Mouse (Mus musculus): ENCODE measurements around the gene 2310022B05Rik. TPM values are rescaled to one million over a fixed set of nuclear protein-coding genes. Genes with fewer than 3 reads are reported as not detected.

2310022B05Rik gene
- total and polyA plus RNA-seq, 3 experiments: 6.2 to 27.0 TPM; not detected in 1

DNA sequence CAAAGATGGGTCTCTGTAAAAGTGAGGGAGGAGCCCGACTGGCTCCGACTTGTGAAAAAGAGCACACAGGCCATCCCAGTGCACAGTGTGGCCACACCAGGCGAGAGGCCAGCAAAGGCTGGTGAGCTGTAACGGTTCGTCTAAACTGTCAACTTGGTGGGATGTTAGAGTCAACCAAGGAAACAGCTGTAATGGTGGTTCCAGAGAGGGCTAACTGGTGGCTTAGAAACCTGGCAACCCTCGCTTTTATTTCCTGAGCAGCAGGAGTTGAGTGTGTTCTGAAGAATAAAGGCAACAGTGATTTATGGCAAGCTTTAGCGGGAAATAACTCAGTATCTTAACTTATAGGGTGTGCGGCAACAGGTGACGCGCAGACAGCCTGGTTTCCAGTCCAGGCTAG is 19.0 kb upstream of the 2310022B05Rik start:
- H3K9ac ChIP-seq (ENCODE audit: control insufficient read depth, low read depth, low read length, poor library complexity, severe bottlenecking): no peak overlapping the region
- TF ChIP-seq SIN3A (IDR thresholded peaks at IDR 0.05; ENCODE audit: low read length) (no peak), ZNF384 (IDR thresholded peaks at IDR 0.05; ENCODE audit: low read depth, low read length) (no peak), MYB (IDR thresholded peaks at IDR 0.05; ENCODE audit: low read depth, low read length) (no peak)
- H3K36me3 ChIP-seq (ENCODE audit: control insufficient read depth in 1 of 2, insufficient read depth in 2 of 2, low read length in 2 of 2): peaks cover 0 to 3% of the 10 kb centered on the region in 2 experiments; a peak in 1 of 4 replicates
- no peaks in the 10 kb centered on the region for H3K79me2 ChIP-seq (ENCODE audit: control insufficient read depth, insufficient read depth, low read length, poor library complexity)
- H3K27ac ChIP-seq (ENCODE audit: control insufficient read depth, low read depth, low read length): no peak overlapping the region
- H3K4me3 ChIP-seq (ENCODE audit: control insufficient read depth in 1 of 2, insufficient read depth in 1 of 2, low read depth in 2 of 2, low read length in 2 of 2): no peak overlapping the region
- no peaks in the 10 kb centered on the region for H3K27me3 ChIP-seq (ENCODE audit: control insufficient read depth in 1 of 2, insufficient read depth in 2 of 2, low read length in 2 of 2)
- DNase-seq (ENCODE audit: low read depth, low spot score): no peak
- H3K4me1 ChIP-seq (ENCODE audit: control insufficient read depth in 1 of 2, insufficient read depth in 2 of 2, low read length in 2 of 2): no peaks in the 10 kb centered on the region
- H3K9me3 ChIP-seq (replicated peaks; ENCODE audit: insufficient read depth, low read length): no peaks in the 10 kb centered on the region

GRCm38 (mm10) chr8:124681792-124682157 is 18.6 kb upstream of the 2310022B05Rik start:
- Histone ChIP-seq H3K4me3 (ENCODE audit: control insufficient read depth in 1 of 2, insufficient read depth in 1 of 2, low read depth in 2 of 2, low read length in 2 of 2) (no peak overlapping the region), H3K36me3 (ENCODE audit: control insufficient read depth in 1 of 2, insufficient read depth in 2 of 2, low read length in 2 of 2) (peaks cover 0 to 3% of the 10 kb centered on the region in 2 experiments; a peak in 1 of 4 replicates), H3K27me3 (ENCODE audit: control insufficient read depth in 1 of 2, insufficient read depth in 2 of 2, low read length in 2 of 2) (no peaks in the 10 kb centered on the region), H3K4me1 (ENCODE audit: control insufficient read depth in 1 of 2, insufficient read depth in 2 of 2, low read length in 2 of 2) (no peaks in the 10 kb centered on the region), H3K9me3 (replicated peaks; ENCODE audit: insufficient read depth, low read length) (no peaks in the 10 kb centered on the region), H3K9ac (ENCODE audit: control insufficient read depth, low read depth, low read length, poor library complexity, severe bottlenecking) (no peak overlapping the region), H3K27ac (ENCODE audit: control insufficient read depth, low read depth, low read length) (no peak overlapping the region), H3K79me2 (ENCODE audit: control insufficient read depth, insufficient read depth, low read length, poor library complexity) (no peaks in the 10 kb centered on the region)
- DNase-seq (ENCODE audit: low read depth, low spot score): no peak
- TF ChIP-seq MXI1 (IDR thresholded peaks at IDR 0.05; ENCODE audit: low read depth, low read length): no peak
- no peak for TF ChIP-seq USF1 (IDR thresholded peaks at IDR 0.05; ENCODE audit: low read depth, low read length)
- no peak for TF ChIP-seq HCFC1 (IDR thresholded peaks at IDR 0.05; ENCODE audit: low read depth, low read length)
- no peak for TF ChIP-seq CHD1 (IDR thresholded peaks at IDR 0.05; ENCODE audit: low read depth, low read length)
- no peak for TF ChIP-seq MYC (IDR thresholded peaks at IDR 0.05; ENCODE audit: low read depth, low read length)
- no peak for TF ChIP-seq GABPA (IDR thresholded peaks at IDR 0.05; ENCODE audit: low read depth, low read length)
- no peak for TF ChIP-seq TAL1 (IDR thresholded peaks at IDR 0.05; ENCODE audit: low read length)
- TF ChIP-seq POLR2AphosphoS5 (IDR thresholded peaks at IDR 0.05; ENCODE audit: borderline replicate concordance, low read depth, low read length): no peak

GRCm38 (mm10) chr8:124681077-124681791 is 18.1 kb upstream of the 2310022B05Rik start:
- no peak for DNase-seq (ENCODE audit: low read depth, low spot score)
- no peak for TF ChIP-seq SIN3A (IDR thresholded peaks at IDR 0.05; ENCODE audit: low read length)
- TF ChIP-seq JUND (IDR thresholded peaks at IDR 0.05; ENCODE audit: low read depth, low read length): no peak
- no peak for TF ChIP-seq CTCF (IDR thresholded peaks at IDR 0.05 in 2 of 3, conservative IDR thresholded peaks at IDR 0.05 in 1 of 3; ENCODE audit: control insufficient read depth in 1 of 3, insufficient read depth in 1 of 3, low read depth in 2 of 3, low read length in 3 of 3, poor library complexity in 1 of 3, severe bottlenecking in 1 of 3)
- TF ChIP-seq POLR2AphosphoS5 (IDR thresholded peaks at IDR 0.05; ENCODE audit: borderline replicate concordance, low read depth, low read length): no peak
- TF ChIP-seq MYB (IDR thresholded peaks at IDR 0.05; ENCODE audit: low read depth, low read length): no peak
- no peak for TF ChIP-seq GATA1 (IDR thresholded peaks at IDR 0.05; ENCODE audit: low read depth, low read length)
- no peak for TF ChIP-seq E2F4 (IDR thresholded peaks at IDR 0.05; ENCODE audit: borderline replicate concordance, low read depth, low read length)
- no peak for TF ChIP-seq ZMIZ1 (IDR thresholded peaks at IDR 0.05; ENCODE audit: low read depth, low read length)
- no peak for TF ChIP-seq POLR2AphosphoS2 (IDR thresholded peaks at IDR 0.05; ENCODE audit: low read length)
- TF ChIP-seq TAL1 (IDR thresholded peaks at IDR 0.05; ENCODE audit: low read length): no peak
- no peak for TF ChIP-seq GABPA (IDR thresholded peaks at IDR 0.05; ENCODE audit: low read depth, low read length)

More at GRCm38 (mm10) chr8:124681077-124681791, 18.1 kb upstream of the 2310022B05Rik start:
- Histone ChIP-seq H3K4me3 (ENCODE audit: control insufficient read depth in 1 of 2, insufficient read depth in 1 of 2, low read depth in 2 of 2, low read length in 2 of 2) (no peak overlapping the region), H3K36me3 (ENCODE audit: control insufficient read depth in 1 of 2, insufficient read depth in 2 of 2, low read length in 2 of 2) (peaks cover 0 to 3% of the 10 kb centered on the region in 2 experiments; a peak in 1 of 4 replicates), H3K27ac (ENCODE audit: control insufficient read depth, low read depth, low read length) (no peak overlapping the region), H3K9me3 (replicated peaks; ENCODE audit: insufficient read depth, low read length) (no peaks in the 10 kb centered on the region), H3K27me3 (ENCODE audit: control insufficient read depth in 1 of 2, insufficient read depth in 2 of 2, low read length in 2 of 2) (no peaks in the 10 kb centered on the region), H3K79me2 (ENCODE audit: control insufficient read depth, insufficient read depth, low read length, poor library complexity) (no peaks in the 10 kb centered on the region), H3K4me1 (ENCODE audit: control insufficient read depth in 1 of 2, insufficient read depth in 2 of 2, low read length in 2 of 2) (no peaks in the 10 kb centered on the region), H3K9ac (ENCODE audit: control insufficient read depth, low read depth, low read length, poor library complexity, severe bottlenecking) (no peak overlapping the region)

All from MEL (cell line).